Mouse (Mus musculus): ENCODE results near the gene Tbc1d8b. TPM values are rescaled to one million over a fixed set of nuclear protein-coding genes. Genes with fewer than 3 reads are reported as not detected.

Gene Tbc1d8b
- polyA plus RNA-seq, 1 experiment from 2014 or later: 2.3 TPM

GRCm38 (mm10) chrX:139794072-139794845 lies 109.5 kb downstream of the Tbc1d8b start:
- WGBS: 86% methylated on average over 7 of the region's 7 CpGs
- Histone ChIP-seq H3K4me2 (replicated peaks; ENCODE audit: low read depth, low read length) (no peak overlapping the region), H3K9ac (replicated peaks; ENCODE audit: low read length) (no peak overlapping the region), H3K27ac (ENCODE audit: low read length) (no peak overlapping the region), H3K36me3 (ENCODE audit: insufficient read depth, low read length) (no peaks in the 10 kb centered on the region), H3K4me1 (ENCODE audit: insufficient read depth, low read length) (no peaks in the 10 kb centered on the region), H3K27me3 (ENCODE audit: insufficient read depth, low read length) (peaks cover 11% of the 10 kb centered on the region; the same call in 1 of the 2 replicates), H3K9me3 (ENCODE audit: low read length) (no peaks in the 10 kb centered on the region), H3K4me3 (ENCODE audit: low read length) (no peak overlapping the region)
- no peak for ATAC-seq (ENCODE audit: low FRiP score, low TSS enrichment)

GRCm38 (mm10) chrX:139796037-139796436 lies 111.2 kb downstream of the Tbc1d8b start:
- ATAC-seq (ENCODE audit: low FRiP score, low TSS enrichment): no peak
- Histone ChIP-seq H3K9ac (replicated peaks; ENCODE audit: low read length) (no peak overlapping the region), H3K4me3 (ENCODE audit: low read length) (no peak overlapping the region), H3K27ac (ENCODE audit: low read length) (no peak overlapping the region), H3K36me3 (ENCODE audit: insufficient read depth, low read length) (no peaks in the 10 kb centered on the region), H3K9me3 (ENCODE audit: low read length) (no peaks in the 10 kb centered on the region), H3K4me2 (replicated peaks; ENCODE audit: low read depth, low read length) (no peak overlapping the region), H3K27me3 (ENCODE audit: insufficient read depth, low read length) (peaks cover 13% of the 10 kb centered on the region), H3K4me1 (ENCODE audit: insufficient read depth, low read length) (no peaks in the 10 kb centered on the region)
- 92% methylated on average over 6 of the region's 6 CpGs for WGBS

GRCm38 (mm10) chrX:139797875-139798274 lies 113.1 kb downstream of the Tbc1d8b start:
- Histone ChIP-seq H3K9ac (replicated peaks; ENCODE audit: low read length) (no peak overlapping the region), H3K36me3 (ENCODE audit: insufficient read depth, low read length) (no peaks in the 10 kb centered on the region), H3K27ac (ENCODE audit: low read length) (no peak overlapping the region), H3K27me3 (ENCODE audit: insufficient read depth, low read length) (peaks cover 16% of the 10 kb centered on the region), H3K4me1 (ENCODE audit: insufficient read depth, low read length) (no peaks in the 10 kb centered on the region), H3K4me2 (replicated peaks; ENCODE audit: low read depth, low read length) (no peak overlapping the region), H3K4me3 (ENCODE audit: low read length) (no peak overlapping the region), H3K9me3 (ENCODE audit: low read length) (no peaks in the 10 kb centered on the region)
- ATAC-seq (ENCODE audit: low FRiP score, low TSS enrichment): 0 out of 2 replicates have a peak, but pooled peaks have one; percentile 12
- 73% methylated on average over 9 of the region's 9 CpGs for WGBS

- Histone ChIP-seq H3K36me3 (ENCODE audit: insufficient read depth, low read length) (no peaks in the 10 kb centered on the region), H3K9me3 (ENCODE audit: low read length) (no peaks in the 10 kb centered on the region), H3K27me3 (ENCODE audit: insufficient read depth, low read length) (peaks cover 14% of the 10 kb centered on the region), H3K9ac (replicated peaks; ENCODE audit: low read length) (no peak overlapping the region), H3K4me3 (ENCODE audit: low read length) (no peak overlapping the region), H3K4me2 (replicated peaks; ENCODE audit: low read depth, low read length) (no peak overlapping the region), H3K27ac (ENCODE audit: low read length) (no peak overlapping the region), H3K4me1 (ENCODE audit: insufficient read depth, low read length) (no peaks in the 10 kb centered on the region)
- 78% methylated on average over 3 of the region's 3 CpGs for WGBS
- ATAC-seq (ENCODE audit: low FRiP score, low TSS enrichment): peak; percentile 78
Observed at GRCm38 (mm10) chrX:139799953-139800352, 115.2 kb downstream of the Tbc1d8b start.

GRCm38 (mm10) chrX:139800406-139800878 lies 115.6 kb downstream of the Tbc1d8b start, which contains the start of gene Cldn2:
Cldn2 (plus strand) TSS chrX:139800828.
- no peaks in the 10 kb centered on the region for H3K9me3 ChIP-seq (ENCODE audit: low read length)
- no peak within 1 kb of the TSS for H3K4me3 ChIP-seq (ENCODE audit: low read length)
- H3K4me2 ChIP-seq (replicated peaks; ENCODE audit: low read depth, low read length): no peak within 1 kb of the TSS
- no peak for ATAC-seq (ENCODE audit: low FRiP score, low TSS enrichment)
- no peak within 1 kb of the TSS for H3K9ac ChIP-seq (replicated peaks; ENCODE audit: low read length)
- WGBS: 70% methylated on average over 8 of the region's 8 CpGs
- H3K4me1 ChIP-seq (ENCODE audit: insufficient read depth, low read length): no peaks in the 10 kb centered on the region
- peaks cover 12% of the 10 kb centered on the region for H3K27me3 ChIP-seq (ENCODE audit: insufficient read depth, low read length)
- H3K27ac ChIP-seq (ENCODE audit: low read length): no peak within 1 kb of the TSS
- H3K36me3 ChIP-seq (ENCODE audit: insufficient read depth, low read length): no peaks in the 10 kb centered on the region

Other genes starting within 250 kb of the Tbc1d8b start
- gene D330045A20Rik, start 204.6 kb upstream of the Tbc1d8b start, polyA plus RNA-seq (2015; fragmentation: Nextera tagmentation; extraction: Ambion mirVana): 1.6 and 2.1 TPM in 2 replicates
- gene Rnf128, start 121.7 kb upstream of the Tbc1d8b start, polyA plus RNA-seq (2015; fragmentation: Nextera tagmentation; extraction: Ambion mirVana): 46.4 and 47.5 TPM in 2 replicates
- 0.20 TPM in 1 of 2 replicates, not detected in the other for gene Gm15013, start 29.5 kb downstream of the Tbc1d8b start, polyA plus RNA-seq (2015; fragmentation: Nextera tagmentation; extraction: Ambion mirVana)
- gene Ripply1, start 97.4 kb downstream of the Tbc1d8b start, polyA plus RNA-seq (2015; fragmentation: Nextera tagmentation; extraction: Ambion mirVana): not detected in 2 replicates
- 54.9 and 64.7 TPM in 2 replicates for gene Cldn2, start 115.8 kb downstream of the Tbc1d8b start, polyA plus RNA-seq (2015; fragmentation: Nextera tagmentation; extraction: Ambion mirVana)
- gene Morc4, start 186.7 kb downstream of the Tbc1d8b start, polyA plus RNA-seq (2015; fragmentation: Nextera tagmentation; extraction: Ambion mirVana): 11.1 and 15.0 TPM in 2 replicates